Mouse (Mus musculus): ENCODE measurements around the gene Lrrc10. TPM values are rescaled to one million over a fixed set of nuclear protein-coding genes. Genes with fewer than 3 reads are reported as not detected.
"Not testable (repeated sequence)": the region's sequence is repeated elsewhere in the genome, so short reads cannot be mapped to it uniquely, and the experiment has no call there.

Gene Lrrc10
- total RNA-seq (2022) = under 1 TPM in 1 of 4 experiments, not detected in 3; 0.27 TPM

DNA sequence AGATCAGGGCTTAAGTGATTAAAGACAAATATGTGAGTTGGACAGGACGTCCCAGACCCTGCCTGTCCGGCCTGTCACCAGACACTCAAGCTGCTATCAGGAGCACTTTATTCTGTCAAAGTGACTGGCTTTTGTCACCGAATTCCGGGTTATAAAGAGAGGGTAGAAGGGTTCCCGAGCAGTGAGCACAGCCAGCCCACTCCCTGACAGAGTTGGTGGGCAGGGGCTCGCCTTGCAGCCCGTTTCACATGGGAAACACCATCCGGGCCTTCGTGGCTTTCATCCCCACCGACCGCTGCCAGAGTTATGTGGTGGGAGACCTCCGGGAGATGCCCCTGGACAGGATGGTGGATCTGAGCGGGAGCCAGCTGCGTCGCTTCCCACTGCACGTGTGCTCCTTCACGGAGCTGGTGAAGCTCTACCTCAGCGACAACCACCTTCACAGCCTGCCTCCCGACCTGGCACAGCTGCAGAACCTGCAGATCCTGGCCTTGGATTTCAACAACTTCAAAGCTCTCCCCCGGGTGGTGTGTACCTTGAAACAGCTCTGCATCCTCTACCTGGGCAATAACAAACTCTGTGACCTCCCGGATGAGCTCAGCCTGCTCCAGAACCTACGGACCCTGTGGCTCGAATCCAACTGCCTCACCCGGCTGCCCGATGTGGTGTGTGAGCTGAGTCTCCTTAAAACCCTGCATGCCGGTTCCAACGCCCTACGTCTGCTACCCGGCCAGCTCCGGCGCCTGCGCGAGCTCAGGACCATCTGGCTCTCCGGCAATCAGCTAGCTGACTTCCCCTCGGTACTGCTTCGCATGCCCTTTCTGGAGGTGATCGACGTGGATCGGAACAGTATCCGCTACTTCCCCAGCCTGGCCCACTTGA is at the start of gene Lrrc10:
TSS of gene Lrrc10 (plus strand) at position 167 of the 882 bp plus-strand sequence.
- no peak for DNase-seq (ENCODE audit: low spot score in 2 of 2)

GRCm38 (mm10) chr10:116995584-116996235 is 49.4 kb upstream of the Lrrc10 start:
- DNase-seq (ENCODE audit: low spot score in 2 of 2) = no peak

DNA sequence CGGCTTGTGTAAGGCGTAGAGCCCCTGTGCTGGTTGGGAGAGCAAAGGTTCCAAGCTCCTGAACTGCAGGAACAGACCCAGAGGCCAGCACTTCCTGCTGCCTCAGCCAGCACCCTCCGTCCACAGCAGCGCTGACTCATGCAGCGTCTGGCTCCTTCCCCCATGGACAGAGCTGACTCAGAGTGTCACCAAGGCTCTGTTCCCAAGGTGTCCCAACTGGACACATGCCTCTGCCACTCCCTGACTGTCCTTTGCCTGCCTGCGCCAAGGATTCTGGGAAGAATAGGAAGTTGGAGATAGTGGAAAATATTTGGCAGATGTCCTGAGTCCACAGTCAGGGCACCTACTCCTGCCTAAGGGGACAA is 48.9 kb upstream of the Lrrc10 start:
- DNase-seq (ENCODE audit: low spot score in 2 of 2) = peak; percentile 63 to 76

DNA sequence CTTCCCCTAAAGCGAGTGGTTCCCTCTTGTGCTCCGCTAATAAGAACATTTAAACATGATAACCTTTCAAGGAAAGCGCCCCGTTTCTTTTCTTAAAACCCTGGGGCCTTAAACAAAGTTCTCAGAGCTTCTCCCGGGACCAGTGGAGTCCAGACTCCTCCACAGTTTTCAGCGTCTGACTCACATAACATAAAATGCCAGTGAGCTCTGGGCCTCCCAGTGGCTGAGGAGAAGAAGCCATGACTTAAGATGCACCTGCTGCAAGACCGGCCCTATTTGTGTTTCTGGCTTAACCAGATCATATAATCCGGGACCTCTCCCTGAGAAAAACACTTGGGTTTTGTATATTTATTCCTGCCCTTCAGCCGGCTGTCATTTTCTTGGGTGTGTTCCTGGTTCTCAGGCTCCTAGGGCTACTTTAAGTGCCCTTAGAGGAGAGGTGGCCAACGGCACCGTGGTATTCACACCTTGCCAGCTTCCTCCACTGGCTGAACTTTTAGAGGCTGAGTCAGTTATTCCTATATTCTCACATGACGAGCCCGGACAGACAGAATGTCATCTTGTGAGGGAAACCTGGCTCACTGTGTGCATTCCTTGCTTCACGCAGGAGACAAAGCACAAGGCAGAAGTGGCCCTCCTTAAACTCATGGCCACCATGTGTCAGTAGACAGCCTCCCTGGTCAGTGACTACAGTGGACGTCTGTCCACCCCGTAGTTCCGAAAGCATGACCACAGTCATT is 46.3 kb upstream of the Lrrc10 start:
- DNase-seq (ENCODE audit: low spot score in 2 of 2) = peak in 1 of 2 experiments; percentile 31

- DNase-seq (ENCODE audit: low spot score in 2 of 2) = no peak
Observed at GRCm38 (mm10) chr10:117000975-117001374, 44.2 kb upstream of the Lrrc10 start.

- no peak for DNase-seq (ENCODE audit: low spot score in 2 of 2)
Observed at GRCm38 (mm10) chr10:117004695-117005094, 40.4 kb upstream of the Lrrc10 start.

DNA sequence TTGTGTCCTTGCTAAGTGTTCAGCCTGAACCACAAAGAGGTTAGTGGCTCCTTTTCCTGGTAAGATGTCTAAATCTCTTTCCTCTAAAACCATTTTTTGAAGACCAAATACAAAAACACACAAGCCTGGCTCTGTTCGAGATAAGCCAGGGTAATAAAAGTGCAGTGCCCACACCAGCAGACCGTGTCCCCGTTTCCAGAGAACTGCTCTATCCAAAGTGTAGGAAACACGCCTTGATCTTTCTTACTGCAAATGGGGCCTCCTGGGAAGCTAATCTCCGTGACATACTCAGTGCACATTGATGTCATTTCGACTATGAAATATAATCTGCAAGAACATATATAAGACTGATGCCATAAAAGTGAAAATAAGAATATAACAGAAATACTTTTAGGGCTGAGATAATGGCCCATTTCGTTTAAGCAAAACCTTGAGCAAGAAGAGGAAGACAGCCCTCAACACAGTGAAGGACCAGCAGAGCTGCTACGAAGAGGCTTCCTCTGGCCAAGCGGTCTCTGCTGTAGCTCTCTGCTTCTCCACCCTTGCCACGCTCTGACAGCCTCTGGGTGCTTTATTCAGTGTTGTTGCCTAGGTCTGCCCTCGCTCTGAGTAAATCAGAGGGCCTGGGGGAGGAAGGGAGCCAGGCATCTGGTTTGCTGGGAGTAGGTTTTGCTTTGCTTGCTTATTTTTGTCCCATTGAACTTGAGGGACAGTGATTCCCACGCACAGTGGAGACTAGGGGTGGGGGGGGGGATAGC is 39.3 kb upstream of the Lrrc10 start:
- no peak for DNase-seq (ENCODE audit: low spot score in 2 of 2)

DNA sequence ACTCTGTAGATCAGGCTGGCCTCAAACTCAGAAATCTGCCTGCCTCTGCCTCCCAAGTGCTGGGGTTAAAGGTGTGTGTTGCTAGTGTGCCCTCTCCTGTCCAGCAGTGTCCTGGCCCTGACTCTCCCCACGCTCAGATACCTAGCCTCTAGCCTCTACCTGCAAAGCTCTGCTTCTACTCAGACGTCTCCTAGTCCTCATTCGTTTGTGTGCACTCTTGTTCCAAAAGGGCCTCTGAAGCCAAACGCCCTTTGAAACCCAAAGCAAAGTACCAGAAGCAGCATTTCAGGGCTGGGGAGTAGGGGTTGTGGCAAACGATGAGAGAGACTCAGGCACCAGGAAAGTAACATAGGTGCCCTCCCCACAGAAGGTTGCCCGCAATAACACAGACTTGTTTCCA is 35.5 kb upstream of the Lrrc10 start:
- DNase-seq (ENCODE audit: low spot score in 2 of 2) = no peak

GRCm38 (mm10) chr10:117011047-117011446 is 34.1 kb upstream of the Lrrc10 start:
- no peak for DNase-seq (ENCODE audit: low spot score in 2 of 2)

GRCm38 (mm10) chr10:117013689-117014390 is 31.3 kb upstream of the Lrrc10 start:
- no peak for DNase-seq (ENCODE audit: low spot score in 2 of 2)

- DNase-seq (ENCODE audit: low spot score in 2 of 2) = no peak
Observed at GRCm38 (mm10) chr10:117014565-117014964, 30.6 kb upstream of the Lrrc10 start.

GRCm38 (mm10) chr10:117018281-117018840 is 26.8 kb upstream of the Lrrc10 start:
- peak; percentile 24 to 64 for DNase-seq (ENCODE audit: low spot score in 2 of 2)

- DNase-seq (ENCODE audit: low spot score in 2 of 2) = peak; percentile 58 to 81
Observed at GRCm38 (mm10) chr10:117021020-117021754, 24.0 kb upstream of the Lrrc10 start.

DNA sequence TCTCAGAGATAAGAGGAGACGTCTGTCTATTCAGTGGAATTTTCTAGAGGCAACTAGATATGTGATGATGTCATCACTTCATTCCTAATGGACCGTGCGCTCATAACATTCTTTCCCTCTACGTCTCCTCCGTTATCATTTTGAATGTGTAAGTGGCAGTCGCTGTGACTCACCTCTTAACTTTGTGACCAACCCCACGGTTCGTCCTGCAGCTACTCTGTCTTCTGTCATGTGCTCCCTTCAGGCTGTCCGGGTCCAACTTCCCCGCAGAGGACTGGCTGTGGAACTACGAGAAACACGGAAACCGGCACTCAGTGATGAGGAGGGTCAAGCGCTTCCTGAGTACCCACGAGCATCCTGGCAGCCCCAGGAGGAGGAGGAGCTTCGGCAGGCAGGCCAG is 21.4 kb upstream of the Lrrc10 start:
- DNase-seq (ENCODE audit: low spot score in 2 of 2) = no peak

DNA sequence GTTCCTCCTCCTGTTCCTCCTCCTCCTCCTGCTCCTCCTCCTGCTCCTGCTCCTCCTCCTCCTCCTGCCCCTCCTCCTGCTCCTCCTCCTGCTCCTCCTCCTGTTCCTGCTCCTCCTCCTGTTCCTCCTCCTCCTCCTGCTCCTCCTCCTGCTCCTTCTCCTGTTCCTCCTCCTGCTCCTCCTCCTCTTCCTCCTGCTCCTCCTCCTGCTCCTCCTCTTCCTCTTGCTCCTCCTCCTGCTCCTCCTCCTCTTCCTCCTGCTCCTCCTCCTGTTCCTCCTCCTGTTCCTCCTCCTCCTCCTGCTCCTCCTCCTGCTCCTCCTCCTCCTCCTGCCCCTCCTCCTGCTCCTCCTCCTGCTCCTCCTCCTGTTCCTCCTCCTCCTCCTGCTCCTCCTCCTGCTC is 19.4 kb upstream of the Lrrc10 start:
- DNase-seq (ENCODE audit: low spot score in 2 of 2) = not testable (repeated sequence)

- no peak for DNase-seq (ENCODE audit: low spot score in 2 of 2)
Observed at GRCm38 (mm10) chr10:117026176-117026575, 19.0 kb upstream of the Lrrc10 start.

- DNase-seq (ENCODE audit: low spot score in 2 of 2) = no peak
Observed at GRCm38 (mm10) chr10:117031160-117031559, 14.0 kb upstream of the Lrrc10 start.

DNA sequence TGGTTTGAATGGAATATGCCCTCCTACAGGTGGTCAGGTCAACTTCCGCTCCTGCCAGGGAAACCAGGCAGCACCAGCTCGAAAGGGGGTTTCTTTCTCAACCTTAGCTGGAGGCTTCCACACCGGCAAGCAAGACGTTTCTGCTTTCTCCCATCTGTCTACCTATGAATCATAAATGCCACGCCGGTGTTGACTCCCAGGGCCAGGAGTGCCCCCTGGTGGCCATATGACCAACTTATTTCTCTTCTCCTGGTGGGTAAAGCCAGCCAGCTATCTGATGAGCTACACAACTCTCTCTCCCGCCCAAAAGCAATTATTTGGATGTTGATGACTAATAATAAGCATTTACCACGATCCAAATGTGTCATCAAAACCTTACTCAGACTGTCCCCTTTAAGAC is 11.4 kb upstream of the Lrrc10 start:
- peak; percentile 76 to 85 for DNase-seq (ENCODE audit: low spot score in 2 of 2)

GRCm38 (mm10) chr10:117040355-117040754 is 4.8 kb upstream of the Lrrc10 start:
- no peak for DNase-seq (ENCODE audit: low spot score in 2 of 2)

DNA sequence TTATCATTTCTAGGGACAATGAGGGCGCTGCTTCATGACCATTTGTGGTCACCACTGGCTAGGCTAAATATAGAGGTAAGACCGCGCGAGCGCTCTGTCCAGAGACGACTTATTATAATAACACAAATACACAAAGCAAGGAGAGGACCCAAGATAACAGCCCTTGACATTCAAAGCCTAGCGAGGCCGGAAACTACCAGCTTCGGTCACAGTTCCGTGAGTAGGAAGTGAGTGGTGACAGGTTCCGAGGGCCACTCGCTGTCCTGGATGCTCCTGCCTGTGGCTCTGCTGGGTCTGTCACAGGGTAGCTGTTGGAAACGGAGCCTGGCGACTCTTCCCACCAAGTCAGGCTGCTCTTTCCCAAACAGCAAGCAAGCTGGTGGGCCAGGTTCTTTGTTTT is 2.8 kb upstream of the Lrrc10 start:
- DNase-seq (ENCODE audit: low spot score in 2 of 2) = no peak

All from gastrocnemius, adult 8-10 months (tissue).